ENCODE assay signal across 8 mouse cellular contexts in genomic region chr17:47877715-47878377, GRCm38 (mm10). TPM values are rescaled to one million over a fixed set of nuclear protein-coding genes. Genes with fewer than 3 reads are reported as not detected.
DNase-seq lines count a peak whose midpoint lies in the region; ATAC-seq and TF ChIP-seq lines count a peak whose summit lies in the region.
"Had no signal": no experiment of that assay in that cellular context is flagged by ENCODE, and none has a peak within 500 bp of the region (broad histone marks: within the 10 kb centered on the region; RNA-seq: fewer than 3 reads in every experiment).

No protein-coding gene starts in this region.

- H3K4me3 ChIP-seq in liver, embryonic 16.5 days (ENCODE audit: low read depth, low read length): no peak overlapping the region
- H3K4me3 ChIP-seq in liver, embryonic 12.5 days: no peak overlapping the region
- no peak overlapping the region for H3K4me3 ChIP-seq in forebrain, embryonic 11.5 days (ENCODE audit: low read depth, low read length)
- H3K4me3 ChIP-seq in hindbrain, postnatal 0 days (ENCODE audit: low read length): peak overlapping the region; percentile 43
- H3K4me3 ChIP-seq in neural tube, embryonic 14.5 days (ENCODE audit: low read depth, low read length): peak overlapping the region; percentile 34

- no peak for ATAC-seq in liver, embryonic 16.5 days (ENCODE audit: low read depth)
- ATAC-seq in liver, embryonic 12.5 days: no peak
- ATAC-seq in forebrain, embryonic 11.5 days (replicated peaks; ENCODE audit: low FRiP score): peak; percentile 10
- ATAC-seq in hindbrain, postnatal 0 days: peak; percentile 10; the same call in 1 of the 2 replicates
- ATAC-seq in neural tube, embryonic 14.5 days (ENCODE audit: low read depth): peak; percentile 22

- H3K4me2 ChIP-seq in liver, embryonic 16.5 days (ENCODE audit: low read depth, low read length): 0 out of 2 replicates have a peak overlapping the region, but pooled peaks have one; percentile 3
- H3K4me2 ChIP-seq in liver, embryonic 12.5 days: no peak overlapping the region
- peak overlapping the region; percentile 31; the same call in 1 of the 2 replicates for H3K4me2 ChIP-seq in forebrain, embryonic 11.5 days (ENCODE audit: low read depth, low read length, severe bottlenecking)
- peak overlapping the region; percentile 61 for H3K4me2 ChIP-seq in hindbrain, postnatal 0 days (ENCODE audit: low read depth, low read length)
- H3K4me2 ChIP-seq in neural tube, embryonic 14.5 days (ENCODE audit: low read depth, low read length): peak overlapping the region; percentile 57

- H3K36me3 ChIP-seq in liver, embryonic 16.5 days (ENCODE audit: control insufficient read depth, insufficient read depth): no peaks in the 10 kb centered on the region; the same call in 1 of the 2 replicates
- H3K36me3 ChIP-seq in liver, embryonic 12.5 days: peaks cover 61% of the 10 kb centered on the region
- H3K36me3 ChIP-seq in forebrain, embryonic 11.5 days (ENCODE audit: control insufficient read depth, insufficient read depth, low read length): peaks cover 5% of the 10 kb centered on the region; the same call in 1 of the 2 replicates
- H3K36me3 ChIP-seq in hindbrain, postnatal 0 days (ENCODE audit: insufficient read depth, low read length): peaks cover 3% of the 10 kb centered on the region; the same call in 1 of the 2 replicates
- no peaks in the 10 kb centered on the region for H3K36me3 ChIP-seq in neural tube, embryonic 14.5 days (ENCODE audit: control insufficient read depth, insufficient read depth, low read length)

- H3K27ac ChIP-seq in liver, embryonic 16.5 days (ENCODE audit: low read length): no peak overlapping the region
- no peak overlapping the region for H3K27ac ChIP-seq in liver, embryonic 12.5 days
- H3K27ac ChIP-seq in forebrain, embryonic 11.5 days (ENCODE audit: low read depth, low read length): peak overlapping the region; percentile 53
- peak overlapping the region; percentile 78 for H3K27ac ChIP-seq in hindbrain, postnatal 0 days
- H3K27ac ChIP-seq in neural tube, embryonic 14.5 days (ENCODE audit: low read depth, low read length): peak overlapping the region; percentile 56
- H3K27ac ChIP-seq: gastrocnemius, adult 2 months had no signal

- no peak for TF ChIP-seq CTCF in hindbrain, postnatal 0 days (IDR thresholded peaks at IDR 0.05; ENCODE audit: low read depth)

- DNase-seq in forebrain, embryonic 11.5 days (ENCODE audit: low spot score): no peak
- DNase-seq in hindbrain, postnatal 0 days (ENCODE audit: low spot score): no peak
- DNase-seq in gastrocnemius, postnatal 4 days (ENCODE audit: low spot score in 2 of 2): no peak
- no peak for DNase-seq in adrenal gland, postnatal 14 days

- peaks cover 6% of the 10 kb centered on the region for H3K4me1 ChIP-seq in liver, embryonic 16.5 days (ENCODE audit: control insufficient read depth, low read depth, low read length)
- H3K4me1 ChIP-seq in liver, embryonic 12.5 days: peaks cover 42% of the 10 kb centered on the region
- H3K4me1 ChIP-seq in forebrain, embryonic 11.5 days (replicated peaks; ENCODE audit: control insufficient read depth, insufficient read depth, low read length): peaks cover 45% of the 10 kb centered on the region
- peaks cover 29% of the 10 kb centered on the region for H3K4me1 ChIP-seq in hindbrain, postnatal 0 days (ENCODE audit: insufficient read depth, low read length)
- peaks cover 21% of the 10 kb centered on the region for H3K4me1 ChIP-seq in neural tube, embryonic 14.5 days (ENCODE audit: control insufficient read depth, insufficient read depth, low read length)

- no peak overlapping the region for H3K9ac ChIP-seq in liver, embryonic 16.5 days (ENCODE audit: low read depth, low read length)
- no peak overlapping the region for H3K9ac ChIP-seq in liver, embryonic 12.5 days
- H3K9ac ChIP-seq in forebrain, embryonic 11.5 days (ENCODE audit: low read length): peak overlapping the region; percentile 45
- H3K9ac ChIP-seq in hindbrain, postnatal 0 days (replicated peaks; ENCODE audit: low read length): peak overlapping the region; percentile 49
- H3K9ac ChIP-seq in neural tube, embryonic 14.5 days (replicated peaks; ENCODE audit: low read depth, low read length): peak overlapping the region; percentile 55

- 48% methylated on average over 10 of the region's 10 CpGs for WGBS in liver, embryonic 16.5 days (ENCODE audit: insufficient replicate concordance)
- 58% methylated on average over 10 of the region's 10 CpGs for WGBS in liver, embryonic 12.5 days (ENCODE audit: insufficient replicate concordance)
- WGBS in forebrain, embryonic 11.5 days: 18% methylated on average over 10 of the region's 10 CpGs
- WGBS in hindbrain, postnatal 0 days: 20% methylated on average over 10 of the region's 10 CpGs
- WGBS in neural tube, embryonic 14.5 days: 21% methylated on average over 10 of the region's 10 CpGs

- no peaks in the 10 kb centered on the region for H3K27me3 ChIP-seq in liver, embryonic 16.5 days (ENCODE audit: control insufficient read depth, insufficient read depth, low read depth, low read length)
- H3K27me3 ChIP-seq in liver, embryonic 12.5 days (replicated peaks): no peaks in the 10 kb centered on the region
- no peaks in the 10 kb centered on the region for H3K27me3 ChIP-seq in forebrain, embryonic 11.5 days (ENCODE audit: control insufficient read depth, insufficient read depth, low read length)
- H3K27me3 ChIP-seq in hindbrain, postnatal 0 days (ENCODE audit: insufficient read depth, low read length): 0 out of 2 replicates have a peak, but pooled peaks cover 6% of the 10 kb centered on the region
- H3K27me3 ChIP-seq in neural tube, embryonic 14.5 days (ENCODE audit: control insufficient read depth, insufficient read depth, low read length): peaks cover 4% of the 10 kb centered on the region; the same call in 1 of the 2 replicates

- H3K9me3 ChIP-seq in liver, embryonic 16.5 days (replicated peaks; ENCODE audit: control insufficient read depth, low read length): no peaks in the 10 kb centered on the region
- H3K9me3 ChIP-seq in liver, embryonic 12.5 days (replicated peaks): no peaks in the 10 kb centered on the region
- H3K9me3 ChIP-seq in forebrain, embryonic 11.5 days (ENCODE audit: control insufficient read depth, low read length): no peaks in the 10 kb centered on the region
- H3K9me3 ChIP-seq in hindbrain, postnatal 0 days (ENCODE audit: low read length): no peaks in the 10 kb centered on the region
- no peaks in the 10 kb centered on the region for H3K9me3 ChIP-seq in neural tube, embryonic 14.5 days (ENCODE audit: control insufficient read depth, low read length)

RNA-seq across cellular contexts. Expression of gene Mdfi, which starts 43.4 kb away (rescaled TPM):
- polyA plus RNA-seq in liver, embryonic 16.5 days (2015; fragmentation: Nextera tagmentation; extraction: Ambion mirVana): 0.47 and 0.84 TPM in 2 replicates
- polyA plus RNA-seq in liver, embryonic 12.5 days (2016; fragmentation: Nextera tagmentation; extraction: Ambion mirVana): 2.8 and 3.5 TPM in 2 replicates
- 20.6 and 23.6 TPM in 2 replicates for polyA plus RNA-seq in forebrain, embryonic 11.5 days (2014; fragmentation: Nextera tagmentation; extraction: Ambion mirVana)
- total RNA-seq in hindbrain, postnatal 0 days (2014; rRNA removed): 14.7 and 38.7 TPM in 2 replicates
- polyA plus RNA-seq in hindbrain, postnatal 0 days (2015; fragmentation: Nextera tagmentation; extraction: Ambion mirVana): 2.6 TPM in 2 replicates
- 2.7 and 5.3 TPM in 2 replicates for polyA plus RNA-seq in neural tube, embryonic 14.5 days (2014; fragmentation: Nextera tagmentation; extraction: Ambion mirVana)
- total RNA-seq in gastrocnemius, postnatal 4 days (2021): 10 to 100 TPM; 12.0 to 13.0 TPM
- total RNA-seq in adrenal gland, postnatal 14 days (2021): 3.9 and 4.3 TPM in 2 replicates

RNA-seq across cellular contexts. Expression of gene Foxp4, which starts 46.6 kb away (rescaled TPM):
- polyA plus RNA-seq in liver, embryonic 16.5 days (2015; fragmentation: Nextera tagmentation; extraction: Ambion mirVana): 3.4 and 4.0 TPM in 2 replicates
- polyA plus RNA-seq in liver, embryonic 12.5 days (2016; fragmentation: Nextera tagmentation; extraction: Ambion mirVana): 13.7 and 13.9 TPM in 2 replicates
- 26.1 and 27.8 TPM in 2 replicates for polyA plus RNA-seq in forebrain, embryonic 11.5 days (2014; fragmentation: Nextera tagmentation; extraction: Ambion mirVana)
- 109 and 128 TPM in 2 replicates for total RNA-seq in hindbrain, postnatal 0 days (2014; rRNA removed)
- 29.3 and 31.3 TPM in 2 replicates for polyA plus RNA-seq in hindbrain, postnatal 0 days (2015; fragmentation: Nextera tagmentation; extraction: Ambion mirVana)
- polyA plus RNA-seq in neural tube, embryonic 14.5 days (2014; fragmentation: Nextera tagmentation; extraction: Ambion mirVana): 28.7 and 29.1 TPM in 2 replicates
- 10 to 100 TPM; 18.9 to 22.3 TPM for total RNA-seq in gastrocnemius, postnatal 4 days (2021)
- total RNA-seq in adrenal gland, postnatal 14 days (2021): 20.6 and 28.1 TPM in 2 replicates

Comparison
In these comparisons a context has a peak if more than half of its experiments do, and no peak if none do; other contexts are left out.
1. ATAC-seq: peak in forebrain, embryonic 11.5 days (single experiment), hindbrain, postnatal 0 days (single experiment) and neural tube, embryonic 14.5 days (single experiment); none in liver, embryonic 16.5 days (single experiment) and liver, embryonic 12.5 days (single experiment).
2. H3K27ac ChIP-seq: peak in forebrain, embryonic 11.5 days (single experiment), hindbrain, postnatal 0 days (single experiment) and neural tube, embryonic 14.5 days (single experiment); none in liver, embryonic 16.5 days (single experiment) and liver, embryonic 12.5 days (single experiment).
3. H3K4me3 ChIP-seq: peak in hindbrain, postnatal 0 days (single experiment) and neural tube, embryonic 14.5 days (single experiment); none in liver, embryonic 16.5 days (single experiment), liver, embryonic 12.5 days (single experiment) and forebrain, embryonic 11.5 days (single experiment).
4. H3K9ac ChIP-seq: peak in forebrain, embryonic 11.5 days (single experiment), hindbrain, postnatal 0 days (single experiment) and neural tube, embryonic 14.5 days (single experiment); none in liver, embryonic 16.5 days (single experiment) and liver, embryonic 12.5 days (single experiment).